Mouse (Mus musculus) spleen, postnatal 36 days (tissue): ENCODE results near the gene Nab1.
"Not testable (repeated sequence)": the region's sequence is repeated elsewhere in the genome, so short reads cannot be mapped to it uniquely, and the experiment has no call there.

Source experiments
- DNase-seq, 2 experiments: peaks; one replicate each; pipeline ENCODE4 v3.0.0; 2022; ENCODE audit warnings: low spot score in 2 of 2, mixed read lengths in 1 of 2

Nab1 gene

DNA sequence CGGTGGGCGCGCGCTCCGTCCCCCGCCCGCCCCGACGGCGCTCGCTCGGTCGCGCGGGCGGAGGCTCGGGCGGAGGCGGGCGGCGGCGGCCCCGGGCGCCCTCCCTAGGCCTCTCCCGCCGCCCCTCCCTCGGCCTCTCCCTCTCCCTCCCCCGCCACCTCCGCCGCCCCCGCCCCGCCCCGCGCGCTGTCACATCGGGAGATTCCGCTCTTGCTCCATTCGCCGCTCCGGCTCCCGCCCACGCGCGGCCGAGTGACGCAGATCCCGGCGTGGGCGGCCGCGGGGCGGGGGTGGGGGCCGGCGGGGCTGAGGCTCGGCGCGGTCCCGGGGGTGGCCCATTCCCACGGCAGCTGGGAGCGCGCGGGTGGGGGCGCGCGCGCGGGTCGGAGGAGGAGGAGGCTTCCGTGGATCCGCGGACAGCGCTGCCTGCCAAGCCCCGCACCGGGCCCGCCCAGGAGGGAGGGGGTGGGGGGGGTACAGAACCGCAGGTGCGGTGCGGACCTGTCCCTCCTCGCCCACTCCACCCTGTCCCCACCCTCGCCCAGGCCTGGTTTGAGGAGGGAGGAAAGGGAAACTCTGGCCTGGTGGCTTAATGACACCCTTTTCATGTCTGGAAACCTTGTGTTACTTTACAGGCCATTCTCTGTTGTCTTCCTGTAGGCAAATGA, at the start of gene Nab1:
Nab1 (minus strand) TSS at position 366 of the 668 bp plus-strand sequence.
- DNase-seq, result peak; percentile 76 to 81

DNA sequence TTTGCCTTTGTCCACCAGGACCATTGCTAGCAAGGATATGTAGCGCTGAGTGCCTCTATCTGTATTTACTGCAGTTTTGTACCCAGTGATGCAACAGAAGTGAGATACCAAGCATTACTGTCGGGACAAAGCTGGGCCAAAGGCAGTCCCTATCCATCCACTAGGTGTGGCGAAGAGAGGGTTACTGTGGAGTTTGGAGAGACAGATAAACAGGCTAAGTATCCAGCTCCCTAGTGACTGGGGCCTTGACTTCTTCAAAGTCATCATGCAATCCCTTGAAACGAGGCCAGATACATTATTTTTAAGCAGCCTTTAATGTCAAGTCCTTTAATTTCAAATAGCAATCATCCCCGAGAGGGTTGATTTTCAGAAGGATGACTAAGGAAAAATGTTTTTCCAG, 47.0 kb upstream of the Nab1 start:
- no peak for DNase-seq

DNA sequence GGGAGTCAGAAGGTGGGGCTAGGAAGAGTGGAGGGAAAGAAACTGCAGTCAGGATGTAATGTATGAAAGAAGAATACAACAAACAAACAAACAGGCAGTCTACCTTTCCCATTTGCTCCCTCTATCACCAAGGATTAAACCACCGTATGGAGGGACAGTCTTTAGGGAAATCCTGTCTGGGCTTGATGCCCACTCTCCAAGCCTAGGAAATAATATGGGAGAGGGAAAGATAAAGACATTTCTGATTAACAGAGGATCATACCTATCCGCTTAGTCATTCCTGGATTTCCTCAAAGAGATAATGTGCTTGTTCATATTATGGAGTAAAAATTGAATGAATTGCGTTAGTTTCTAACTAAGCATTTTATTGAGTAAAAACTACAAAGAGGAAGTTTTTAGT, 46.3 kb upstream of the Nab1 start:
- DNase-seq, result no peak

DNA sequence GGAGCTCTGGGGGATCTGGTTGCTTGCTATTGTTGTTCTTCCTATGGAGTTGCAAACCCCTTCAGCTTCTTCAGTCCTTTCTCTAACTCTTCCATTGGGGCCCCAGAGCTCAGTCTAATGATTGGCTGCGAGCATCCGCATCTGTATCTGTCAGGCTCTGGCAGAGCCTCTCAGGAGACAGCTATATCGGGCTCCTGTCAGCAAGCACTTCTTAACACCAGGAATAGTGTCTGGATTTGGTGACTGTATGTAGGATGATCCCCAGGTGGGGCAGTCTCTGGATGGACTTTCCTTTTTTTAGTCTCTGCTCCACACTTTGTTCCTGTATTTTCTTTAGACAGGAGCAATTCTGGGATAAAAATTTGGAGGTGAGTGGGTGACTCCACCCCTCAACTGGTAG, 39.6 kb upstream of the Nab1 start:
- not testable (repeated sequence) for DNase-seq

DNA sequence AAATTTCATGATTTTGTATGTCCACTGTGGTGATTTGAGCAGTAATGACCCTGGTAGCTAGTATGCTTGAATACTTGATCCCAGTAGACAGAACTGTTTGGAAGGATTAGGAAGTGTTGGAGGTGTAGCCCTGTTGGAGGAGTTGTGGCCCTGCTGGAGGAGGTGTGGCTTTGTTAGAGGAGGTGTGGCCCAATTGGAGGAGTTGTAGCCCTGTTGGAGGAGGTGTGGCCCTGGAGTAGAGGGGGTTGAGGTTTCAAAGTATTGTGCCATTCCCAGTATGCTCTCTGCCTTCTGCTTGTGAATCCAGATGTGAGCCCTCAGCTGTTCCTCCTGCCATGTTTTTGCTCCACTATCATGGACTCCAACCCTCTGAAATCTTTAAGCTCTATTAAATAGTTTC, 29.5 kb upstream of the Nab1 start:
- DNase-seq, result no peak

DNA sequence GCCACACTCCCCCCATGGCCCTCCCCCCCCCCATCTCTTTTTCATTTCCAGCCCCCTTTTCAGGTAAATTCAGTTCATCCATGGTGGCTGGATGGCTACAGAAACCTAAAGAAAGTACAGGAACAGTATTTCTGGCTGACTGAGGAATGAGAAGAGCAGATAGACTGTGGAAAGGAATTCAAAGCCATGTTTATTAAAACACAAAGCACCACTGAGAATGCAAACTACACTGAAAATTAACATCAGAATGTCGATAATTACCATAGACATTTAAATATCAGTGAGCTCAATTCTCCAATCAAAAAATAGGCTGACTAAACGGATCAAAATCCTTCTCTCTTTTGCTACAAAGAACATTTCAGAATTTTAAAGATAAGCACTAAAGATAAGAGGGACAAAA, 27.2 kb upstream of the Nab1 start:
- DNase-seq, result no peak

DNA sequence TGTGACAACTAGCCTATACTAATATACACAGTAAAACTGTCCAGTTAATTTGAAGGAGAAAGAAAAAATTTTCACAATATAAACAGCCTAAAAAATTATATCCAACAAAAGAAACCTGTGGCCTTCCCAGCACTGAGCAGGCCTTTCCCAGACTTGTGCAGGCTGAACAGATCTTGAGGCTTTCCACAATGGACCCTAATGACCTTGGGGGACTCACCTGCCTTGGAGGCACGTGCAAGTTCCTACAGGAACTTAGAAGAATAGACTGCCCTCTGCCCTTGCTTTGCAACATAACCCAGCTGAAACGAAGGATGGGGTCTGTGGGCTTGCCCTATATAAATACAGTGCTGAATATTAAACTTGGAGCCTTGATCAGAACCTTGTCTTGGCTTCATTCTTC, 26.8 kb upstream of the Nab1 start:
- DNase-seq, result no peak

DNA sequence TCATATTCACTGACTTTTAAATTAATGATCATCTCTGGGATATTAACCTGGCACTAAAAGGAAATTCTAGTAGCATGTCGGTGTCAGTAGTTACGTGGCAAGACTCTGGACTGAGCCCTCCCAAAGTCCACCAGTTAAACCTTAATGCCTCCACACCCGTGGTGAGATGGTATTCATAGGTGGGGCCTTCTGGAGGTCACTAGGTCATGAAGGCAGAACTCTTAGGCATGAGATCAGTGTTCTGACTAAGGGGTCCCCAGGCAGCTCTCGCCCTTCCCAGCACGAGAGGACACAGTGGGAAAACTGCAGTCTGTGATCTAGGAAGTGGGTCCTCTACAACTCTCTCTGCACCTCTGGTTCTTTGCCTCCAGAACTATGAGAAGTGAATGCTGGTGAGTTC, 24.2 kb upstream of the Nab1 start:
- DNase-seq, result no peak

DNA sequence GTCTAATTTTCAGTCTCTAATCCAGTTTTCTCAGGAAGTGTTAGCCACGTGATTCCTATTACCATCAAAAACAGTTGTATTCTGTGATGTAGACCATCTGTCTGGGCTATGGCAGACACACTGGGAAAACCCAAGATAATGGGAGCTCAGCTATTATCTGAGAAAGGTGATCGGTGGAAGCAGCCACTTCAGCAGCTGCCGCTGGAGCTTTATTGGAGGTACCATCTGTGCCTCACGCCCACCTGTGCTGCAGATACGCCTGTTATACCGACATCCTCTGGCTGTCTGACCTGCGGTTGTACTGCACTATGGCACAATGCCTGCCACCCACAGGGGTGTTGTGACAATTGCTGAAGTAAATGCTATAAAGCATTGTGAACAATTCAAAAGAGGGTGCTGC, 23.7 kb upstream of the Nab1 start:
- no peak for DNase-seq

DNA sequence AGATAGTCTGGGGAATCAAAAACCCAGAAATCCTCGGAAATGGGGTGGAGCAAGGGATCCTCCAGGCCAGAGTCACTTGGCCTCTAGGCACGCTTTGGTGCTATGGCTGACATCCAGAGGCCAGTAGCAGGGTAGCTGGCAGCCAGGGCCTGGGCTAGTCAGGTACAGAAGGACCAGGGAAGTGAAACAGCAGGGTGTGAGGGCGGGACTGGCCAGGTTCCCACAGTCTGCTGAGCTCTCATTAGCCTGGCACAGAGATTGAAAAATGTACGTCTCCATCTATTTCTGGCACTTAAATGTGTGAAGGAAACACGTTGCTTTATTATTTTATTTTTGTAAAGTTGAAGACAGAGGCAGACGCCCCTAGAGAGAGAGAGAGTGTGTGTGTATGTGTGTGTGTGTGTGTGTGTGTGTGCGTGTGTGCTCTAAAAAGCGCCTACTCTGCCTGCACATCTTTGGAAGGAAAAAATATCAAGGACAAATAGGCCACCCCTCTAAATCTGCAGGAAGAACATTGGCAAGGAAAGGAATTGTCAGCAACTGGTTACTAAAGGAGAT, 21.0 kb upstream of the Nab1 start:
- peak; percentile 56 to 69 for DNase-seq

DNA sequence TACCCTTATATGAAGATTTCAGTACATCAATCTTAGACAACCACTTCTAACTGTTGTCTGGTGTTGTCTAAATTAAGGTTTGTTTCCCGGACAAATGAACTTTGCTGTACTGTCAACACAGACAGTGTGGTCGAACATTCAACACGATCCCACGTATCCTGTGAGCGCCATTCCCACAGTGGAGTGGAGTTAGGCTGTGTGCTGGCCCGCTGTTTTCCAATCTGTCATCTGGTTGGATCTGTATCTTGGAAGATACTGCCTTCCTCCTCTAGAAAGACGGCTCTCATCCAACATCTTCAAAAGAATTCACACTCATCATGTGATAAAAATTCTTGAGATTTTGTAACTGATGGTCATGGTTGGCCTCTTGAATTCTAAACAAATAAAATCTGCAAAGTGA, 19.7 kb upstream of the Nab1 start:
- DNase-seq, result no peak

DNA sequence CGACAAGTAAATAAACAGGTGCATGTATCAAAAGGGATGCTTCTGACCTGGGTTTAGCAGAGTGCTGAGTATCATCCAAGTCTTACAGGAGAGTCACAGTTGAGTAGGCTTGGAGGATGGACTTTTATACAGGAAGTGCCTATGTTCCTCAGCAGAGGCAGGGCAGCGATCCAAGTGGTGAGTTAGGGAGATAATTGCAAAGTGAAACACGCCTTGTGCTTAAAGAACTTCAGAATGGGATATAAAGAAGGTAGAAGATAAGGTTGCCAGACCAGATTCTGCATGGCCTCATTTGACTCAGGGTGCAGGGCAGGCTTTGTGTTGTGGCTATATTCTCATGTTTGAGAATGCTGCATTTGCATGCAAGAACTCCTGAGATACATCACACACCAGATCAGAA, 14.8 kb upstream of the Nab1 start:
- DNase-seq, result no peak

DNA sequence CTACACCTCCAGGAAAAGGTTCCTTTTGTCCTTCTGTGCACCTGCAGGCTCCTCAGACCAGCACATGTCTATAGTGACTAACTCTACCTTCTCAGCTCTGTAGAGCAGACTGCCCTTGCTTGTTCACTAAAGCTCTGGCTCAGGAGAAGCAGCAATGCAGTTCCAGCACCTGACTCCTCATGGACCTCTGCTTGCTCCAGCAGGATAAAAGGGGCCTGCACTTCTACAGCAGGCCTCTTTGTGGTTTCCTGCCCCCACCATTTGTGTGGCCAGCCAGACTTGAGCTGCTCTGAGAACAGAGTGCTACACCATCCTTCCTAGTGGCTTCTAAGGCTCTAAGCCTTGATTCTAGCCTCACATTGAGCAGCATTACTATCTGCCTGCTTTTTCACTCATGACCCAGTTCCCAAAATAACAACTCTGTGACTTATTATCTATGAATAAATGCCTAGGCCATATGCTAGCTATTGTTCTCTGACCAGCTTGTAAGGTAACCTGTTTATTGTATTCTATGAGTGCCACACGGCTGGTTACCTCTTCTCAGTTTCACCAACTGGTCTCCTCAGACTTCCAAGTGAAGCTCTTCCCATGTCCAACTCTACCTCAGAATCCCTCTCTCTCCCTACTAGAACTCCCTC, 11.4 kb upstream of the Nab1 start:
- DNase-seq, result peak; percentile 23 to 29

DNA sequence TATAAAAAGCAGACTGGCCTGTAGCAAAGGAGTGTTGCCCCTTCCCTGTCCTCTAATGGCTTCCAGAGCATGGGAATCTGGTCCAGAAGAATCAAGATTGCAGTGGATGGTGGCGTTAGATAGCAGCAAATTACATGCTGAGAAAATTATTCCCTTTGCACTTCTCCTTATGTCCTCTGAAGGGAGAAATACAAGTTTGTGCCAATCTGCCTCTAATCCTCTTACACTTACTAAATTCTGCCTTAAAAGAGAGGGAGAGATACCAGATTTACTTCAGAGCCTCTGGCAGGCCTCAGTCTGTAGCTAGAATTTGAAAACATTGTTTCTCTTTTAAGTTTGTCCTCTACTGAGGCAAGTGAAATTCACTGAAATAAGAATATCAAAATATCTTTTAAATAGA, 5.7 kb upstream of the Nab1 start:
- no peak for DNase-seq

DNA sequence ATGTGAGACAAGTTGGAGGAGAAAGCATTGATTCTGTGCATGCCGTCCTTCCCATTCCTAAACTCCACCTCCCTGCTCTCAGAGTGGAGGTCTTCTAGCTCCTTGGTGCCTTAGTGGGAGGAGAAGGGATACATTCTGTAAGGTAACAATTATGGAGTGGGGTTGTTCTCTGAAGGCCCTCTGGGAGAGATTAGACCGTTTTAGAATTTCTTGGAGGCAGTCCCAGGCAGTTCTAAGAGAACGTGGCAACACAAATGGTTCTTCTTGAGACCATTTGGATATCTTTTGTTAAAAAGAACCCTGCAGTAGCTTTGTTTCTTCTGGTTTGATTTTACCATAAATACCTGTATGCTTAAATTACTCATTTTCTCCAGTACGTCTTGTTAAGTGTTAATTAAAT, 1.8 kb upstream of the Nab1 start:
- no peak for DNase-seq

DNA sequence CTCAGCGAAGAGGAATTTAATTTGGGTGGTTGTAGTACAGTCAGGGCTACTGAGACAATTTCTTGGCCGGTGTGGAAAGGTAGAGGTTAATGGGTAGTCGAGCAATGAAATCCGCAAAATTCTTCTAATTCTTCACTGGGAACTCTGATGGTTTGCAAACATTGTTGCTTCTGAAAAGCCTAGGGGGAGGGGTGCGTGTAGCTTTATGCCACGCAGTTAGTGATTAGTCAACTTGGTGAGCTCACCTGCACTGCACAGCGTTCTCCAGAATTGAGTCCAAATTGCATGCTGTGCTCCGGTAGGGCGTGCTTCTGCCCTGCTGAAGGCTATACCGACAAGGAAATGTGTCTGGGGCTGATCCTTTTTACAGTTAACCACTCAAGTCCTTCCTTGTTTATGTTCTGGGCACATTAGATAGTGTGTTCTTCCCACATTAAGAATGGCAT, 1.2 kb upstream of the Nab1 start:
- peak in 1 of 2 experiments; percentile 25 for DNase-seq

DNA sequence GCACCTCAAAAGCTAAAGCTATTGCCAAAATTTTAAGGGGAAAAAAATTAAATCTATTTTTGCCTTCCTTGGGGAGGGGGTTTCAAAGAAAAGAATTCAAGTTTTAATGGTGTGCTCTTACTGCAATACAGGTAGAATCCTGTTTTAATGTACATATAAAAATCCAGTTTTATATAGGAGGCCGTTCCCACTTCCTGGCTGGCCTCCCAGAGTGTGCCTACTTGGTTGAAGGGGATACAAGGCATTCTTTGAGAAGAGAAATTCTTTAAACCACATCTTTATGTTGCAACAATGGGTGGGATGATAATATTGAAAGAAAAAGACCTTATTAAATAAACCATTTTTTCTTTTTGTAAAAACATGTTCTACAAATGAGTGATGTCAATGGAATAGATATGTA, 611 bp upstream of the Nab1 start:
- no peak for DNase-seq

DNA sequence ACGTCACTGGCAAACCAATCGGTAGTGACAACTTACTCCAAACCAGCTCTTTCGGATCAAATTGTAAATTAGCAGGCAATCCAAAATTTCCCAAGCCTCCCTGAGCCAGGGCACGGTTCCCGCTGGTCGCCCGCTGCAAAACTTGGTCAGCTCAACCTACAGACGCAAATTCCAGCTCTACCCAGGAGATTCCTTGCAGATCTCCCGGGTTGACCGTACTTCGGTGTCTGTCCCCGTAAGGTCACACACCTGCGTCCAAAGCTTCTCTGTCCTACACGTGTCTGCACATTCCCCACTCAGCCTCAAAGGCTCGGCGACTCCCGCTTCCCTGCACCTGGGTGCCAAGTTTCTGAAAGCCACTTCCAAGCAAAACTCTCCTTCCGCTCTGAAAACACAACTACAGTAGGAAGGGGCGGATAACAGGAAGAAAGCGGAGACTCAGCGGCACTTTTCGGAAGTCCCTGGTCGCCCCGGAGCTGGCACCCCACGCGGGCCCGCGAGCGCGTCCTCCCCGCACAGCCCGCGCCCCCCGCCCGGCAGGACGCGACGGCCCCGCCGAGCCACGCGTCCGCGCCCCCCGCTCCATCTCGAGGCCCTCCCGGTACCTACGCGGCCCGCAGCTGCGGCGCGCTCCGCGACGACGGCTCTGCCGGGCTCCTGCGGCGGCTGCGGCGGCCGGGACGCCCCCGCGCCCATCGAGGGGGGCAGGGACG, 722 bp downstream of the Nab1 start:
- DNase-seq, result peak; percentile 40 to 44

DNA sequence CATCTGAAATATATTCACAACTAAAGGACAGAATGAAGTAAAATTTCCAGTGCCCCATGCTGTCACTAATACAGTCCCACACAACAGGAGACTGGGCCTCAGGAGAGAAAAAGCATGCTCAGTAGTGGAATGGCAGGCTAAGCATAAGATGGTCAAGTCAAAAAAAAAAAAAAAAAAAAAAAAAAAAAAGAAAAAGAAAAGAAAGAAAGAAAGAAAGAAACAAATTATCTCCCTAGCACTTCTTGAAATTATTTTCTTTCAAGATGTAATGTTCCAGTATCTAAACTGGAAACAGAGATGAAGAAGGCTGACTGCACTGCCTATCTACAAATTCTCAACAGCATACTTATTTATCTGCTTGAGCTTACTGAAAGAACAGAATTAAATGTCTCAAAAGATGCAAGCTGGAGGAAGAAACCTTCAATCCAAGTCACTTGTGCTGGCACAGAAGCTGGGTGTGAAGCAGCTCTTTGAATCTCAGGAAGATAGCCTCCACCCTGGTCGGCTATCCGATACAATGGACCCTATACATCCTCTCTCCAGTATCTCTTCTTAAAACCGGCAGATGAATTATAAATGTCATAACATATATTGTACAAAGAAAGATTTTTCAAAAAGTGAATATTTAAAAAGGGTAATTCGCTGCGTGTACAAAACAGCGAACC, 1.6 kb downstream of the Nab1 start:
- DNase-seq, result no peak

DNA sequence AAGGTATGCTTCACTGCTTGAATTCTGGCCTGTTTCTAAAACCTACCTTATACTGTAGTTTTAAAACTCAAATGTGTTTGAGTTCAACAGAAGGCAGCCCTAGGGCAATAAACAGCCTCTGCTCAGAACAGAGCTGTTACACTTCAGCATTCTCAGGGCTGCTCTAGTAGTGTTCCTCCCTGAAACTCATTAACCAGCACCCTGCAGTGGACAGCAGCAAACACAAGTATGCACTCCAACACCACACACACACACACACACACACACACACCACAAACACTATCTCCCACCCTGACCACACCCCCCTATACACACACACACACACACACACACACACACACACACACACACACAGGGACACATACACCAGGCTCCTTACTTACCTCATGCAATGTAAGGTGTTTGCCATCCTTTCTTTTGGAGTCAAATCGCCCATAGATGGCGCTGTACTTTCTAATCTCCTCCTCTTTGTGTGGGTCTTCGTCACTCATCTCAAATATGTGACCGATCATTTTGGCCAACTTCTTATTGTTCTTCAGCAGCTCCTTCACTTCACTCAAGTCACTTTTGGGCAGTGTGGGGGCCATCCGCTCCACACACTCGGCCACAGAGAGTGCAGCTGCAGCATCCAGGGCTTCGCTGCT, 10.8 kb downstream of the Nab1 start:
- peak; percentile 36 to 50 for DNase-seq

DNA sequence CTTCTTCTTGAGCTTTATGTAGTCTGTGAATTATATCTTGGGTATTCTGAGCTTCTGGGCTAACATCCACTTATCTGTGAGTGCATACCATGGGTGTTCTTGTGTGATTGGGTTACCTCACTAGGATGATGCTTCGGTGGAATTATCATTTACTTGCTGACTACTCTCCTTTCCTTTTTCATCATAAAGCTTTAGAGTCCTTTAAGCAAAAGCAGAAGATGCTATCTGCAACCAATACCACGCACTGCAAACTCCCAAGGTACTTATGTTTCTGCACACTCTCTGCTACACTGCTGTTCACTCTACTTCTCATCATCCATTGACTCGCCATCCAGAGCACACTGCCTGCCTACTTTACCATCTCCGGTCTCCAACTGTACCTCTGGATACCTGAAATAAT, 15.5 kb downstream of the Nab1 start:
- no peak for DNase-seq

DNA sequence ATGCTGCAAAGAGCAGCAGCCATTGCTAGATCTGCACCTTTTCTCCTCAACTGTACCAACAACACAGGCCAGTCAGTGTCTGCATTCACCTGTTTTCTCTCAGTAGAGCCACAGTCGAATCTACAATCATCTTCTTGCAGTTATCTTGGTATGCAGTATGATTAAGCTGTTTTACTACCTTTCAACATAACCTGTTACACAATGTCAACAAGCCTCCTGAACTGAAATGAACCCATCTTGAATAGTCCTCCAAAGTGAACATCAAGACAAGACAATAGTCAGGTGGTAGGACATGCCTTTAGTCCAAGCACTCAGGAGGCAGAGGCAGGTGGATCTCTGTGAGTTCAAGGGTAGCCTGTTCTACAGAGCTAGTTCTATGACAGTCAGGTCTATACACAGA, 26.2 kb downstream of the Nab1 start:
- DNase-seq, result no peak
